Mouse (Mus musculus): ENCODE data around the gene Aadat. TPM values are rescaled to one million over a fixed set of nuclear protein-coding genes. Genes with fewer than 3 reads are reported as not detected.
"Not testable (repeated sequence)": the region's sequence is repeated elsewhere in the genome, so short reads cannot be mapped to it uniquely, and the experiment has no call there.

Gene Aadat
- total RNA-seq (2021): 1 to 10 TPM; 5.2 to 5.3 TPM
- long read RNA-seq, experiment 1, partial matches to known transcripts: 0 of 2 reads
- long read RNA-seq, experiment 1, other reads (novel, unspliced or antisense): 0 of 2 reads
- long read RNA-seq, experiment 2, transcript Aadat-201 (13 exons, 1,972 nt): major isoform, 11 of 12 reads
- long read RNA-seq, experiment 2, partial matches to known transcripts: 0 of 12 reads
- long read RNA-seq, experiment 2, other reads (novel, unspliced or antisense): 1 of 12 reads

DNA sequence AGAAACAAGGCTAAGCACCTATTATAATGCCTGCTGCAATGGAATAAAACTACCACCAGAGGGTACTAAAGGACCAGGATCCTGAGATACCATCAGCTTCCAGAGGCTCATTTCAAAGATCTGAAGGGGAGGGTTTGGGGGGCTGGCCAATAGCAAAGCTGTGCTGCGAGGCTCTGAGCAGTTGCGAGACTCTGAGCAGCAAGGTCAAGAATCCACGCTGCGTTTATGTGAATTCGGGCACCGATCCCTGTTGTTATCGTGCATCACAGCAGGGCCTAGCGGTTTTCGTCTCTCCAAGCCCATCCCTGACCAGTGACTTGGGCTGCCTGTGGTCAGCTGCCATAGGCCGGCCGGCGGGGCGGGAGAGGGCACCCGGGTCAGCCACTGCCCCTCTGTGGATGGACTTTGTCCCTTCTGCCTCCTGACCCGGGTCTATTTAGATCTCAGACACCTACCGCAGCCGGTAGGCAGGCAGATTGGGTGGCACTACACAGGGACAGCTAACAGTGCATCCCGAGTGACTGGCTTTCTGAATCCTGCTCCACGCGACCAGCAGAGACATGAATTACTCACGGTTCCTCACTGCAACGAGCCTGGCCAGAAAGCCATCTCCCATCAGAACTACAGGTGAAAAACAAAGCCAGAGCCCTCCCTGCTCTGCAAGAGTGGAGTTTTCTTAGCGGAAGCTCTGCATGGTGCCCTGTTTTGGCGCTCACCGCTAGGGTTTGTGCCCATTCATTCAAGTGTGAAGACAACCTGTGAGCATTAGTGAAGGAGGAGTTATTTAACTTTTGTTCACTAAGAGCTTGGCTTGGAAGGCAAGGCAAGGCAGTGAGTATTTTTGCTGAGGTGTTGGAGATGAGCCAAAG lies at the start of gene Aadat:
TSS of gene Aadat (plus strand) at position 280 of the 869 bp plus-strand sequence.
- DNase-seq (ENCODE audit: low spot score in 2 of 2): peak; percentile 9 to 16

DNA sequence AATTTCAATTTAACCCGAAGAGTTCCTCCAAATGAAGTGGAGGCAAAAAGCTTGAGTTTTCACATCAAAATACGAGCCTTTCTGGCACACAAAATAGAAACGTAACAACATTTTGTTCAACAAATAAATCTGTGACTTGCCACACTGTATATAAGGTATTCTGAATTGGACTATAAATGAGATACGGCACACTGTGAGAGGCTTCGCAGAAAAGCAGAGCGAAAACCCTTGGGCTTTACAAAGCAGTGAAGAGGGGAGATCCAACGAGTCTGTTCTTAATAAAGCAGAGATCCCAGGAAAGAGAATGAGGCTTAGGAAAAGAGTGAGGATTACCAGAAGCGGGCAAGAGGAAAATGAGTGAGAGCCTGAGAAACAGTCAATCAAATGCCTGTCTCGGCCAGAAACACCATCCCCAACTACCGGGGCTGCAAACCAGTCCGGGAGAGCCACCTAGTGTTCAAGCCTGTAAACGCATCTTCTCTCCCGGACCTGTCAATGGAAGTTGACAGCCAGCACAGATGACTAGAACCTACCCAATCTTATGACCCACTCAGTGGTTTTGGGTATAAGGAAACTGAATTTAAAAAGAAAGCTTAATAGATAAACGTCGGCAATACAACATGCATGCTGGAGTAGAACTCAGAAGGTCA lies 38.9 kb upstream of the Aadat start:
- peak; percentile 12 to 13 for DNase-seq (ENCODE audit: low spot score in 2 of 2)

DNA sequence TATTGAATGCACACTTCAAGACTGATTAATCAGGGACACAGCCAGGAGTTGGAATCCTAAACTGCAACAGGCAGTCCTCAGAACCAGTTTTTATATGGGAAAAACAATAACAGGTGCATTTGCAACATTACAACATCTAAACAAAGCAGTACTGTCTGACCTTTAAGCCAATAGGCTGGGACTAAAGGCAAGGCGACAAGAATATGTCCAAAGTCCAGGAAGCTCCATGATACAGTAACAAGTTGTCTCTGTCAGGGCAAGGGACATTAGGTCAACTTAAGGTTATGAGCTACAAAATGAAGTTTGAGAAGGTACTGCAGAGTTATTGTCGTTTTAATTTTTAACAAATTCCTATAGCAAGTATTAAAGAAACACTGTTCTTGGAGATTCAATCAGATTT lies 15.6 kb upstream of the Aadat start:
- no peak for DNase-seq (ENCODE audit: low spot score in 2 of 2)

DNA sequence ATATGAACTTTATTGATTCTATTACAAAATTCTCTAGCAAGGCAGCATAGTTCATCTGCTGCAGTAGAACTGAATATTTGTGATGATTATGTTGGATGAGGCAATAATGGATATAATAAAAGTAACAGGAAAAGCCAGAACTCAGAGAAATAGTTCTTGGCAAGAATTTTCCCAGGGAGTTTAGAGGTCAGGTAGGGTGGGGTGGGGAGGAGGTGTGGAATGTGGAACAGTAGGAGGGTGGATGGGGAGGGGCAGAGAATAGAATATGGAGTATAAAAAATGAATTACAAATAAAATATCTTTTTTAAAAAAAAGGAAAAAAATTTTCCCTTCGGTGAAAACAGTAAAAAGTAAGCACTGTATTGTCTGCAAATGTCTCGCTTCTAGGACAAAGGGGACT lies 13.9 kb upstream of the Aadat start:
- no peak for DNase-seq (ENCODE audit: low spot score in 2 of 2)

DNA sequence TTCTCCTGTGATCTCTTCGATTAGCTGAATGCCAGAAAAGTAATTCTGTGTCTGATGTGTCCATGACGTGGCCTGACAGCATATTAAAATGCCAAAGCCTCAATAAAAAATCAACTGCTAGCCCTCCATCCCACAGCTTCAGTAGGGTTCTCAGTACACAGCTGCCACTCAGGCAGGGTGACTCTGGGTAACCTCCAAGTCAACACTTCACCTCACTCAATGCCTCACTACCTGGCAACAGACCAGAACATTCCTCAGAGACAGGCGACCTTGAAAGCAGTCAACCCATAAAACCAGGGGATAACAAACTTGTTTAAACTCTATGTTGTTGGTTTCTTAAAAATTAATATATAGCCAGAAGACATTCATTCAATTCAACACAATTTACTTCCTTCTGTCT lies 13.3 kb upstream of the Aadat start:
- DNase-seq (ENCODE audit: low spot score in 2 of 2): no peak

GRCm38 (mm10) chr8:60494606-60495005 lies 11.1 kb upstream of the Aadat start:
- DNase-seq (ENCODE audit: low spot score in 2 of 2): no peak

- not testable (repeated sequence) for DNase-seq (ENCODE audit: low spot score in 2 of 2)
Observed at GRCm38 (mm10) chr8:60495046-60495445, 10.7 kb upstream of the Aadat start.

GRCm38 (mm10) chr8:60503098-60503497 lies 2.6 kb upstream of the Aadat start, which contains the start of gene Gm10283:
Gm10283 (minus strand) TSS chr8:60503198.
- no peak for DNase-seq (ENCODE audit: low spot score in 2 of 2)

GRCm38 (mm10) chr8:60518286-60518685 lies 12.6 kb downstream of the Aadat start:
- no peak for DNase-seq (ENCODE audit: low spot score in 2 of 2)

DNA sequence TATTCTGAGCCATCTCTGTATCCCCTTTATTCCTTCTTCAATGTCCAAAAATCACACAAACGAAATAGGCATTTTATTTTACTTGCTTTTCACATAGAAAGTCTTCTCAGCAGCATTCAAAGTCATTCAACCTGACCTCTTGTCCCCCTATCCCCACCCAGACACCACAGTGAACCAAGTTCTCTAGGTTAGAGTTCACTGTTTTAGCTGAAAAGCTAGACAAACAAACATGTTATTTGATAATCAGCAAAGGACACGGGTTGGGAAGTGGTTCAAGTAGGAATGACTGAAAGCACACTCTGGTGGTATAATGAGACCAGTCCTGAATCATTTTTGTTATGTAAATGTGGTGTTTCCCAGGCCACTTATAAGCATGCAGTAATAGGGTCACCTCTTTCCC lies 29.2 kb downstream of the Aadat start:
- DNase-seq (ENCODE audit: low spot score in 2 of 2): no peak

DNA sequence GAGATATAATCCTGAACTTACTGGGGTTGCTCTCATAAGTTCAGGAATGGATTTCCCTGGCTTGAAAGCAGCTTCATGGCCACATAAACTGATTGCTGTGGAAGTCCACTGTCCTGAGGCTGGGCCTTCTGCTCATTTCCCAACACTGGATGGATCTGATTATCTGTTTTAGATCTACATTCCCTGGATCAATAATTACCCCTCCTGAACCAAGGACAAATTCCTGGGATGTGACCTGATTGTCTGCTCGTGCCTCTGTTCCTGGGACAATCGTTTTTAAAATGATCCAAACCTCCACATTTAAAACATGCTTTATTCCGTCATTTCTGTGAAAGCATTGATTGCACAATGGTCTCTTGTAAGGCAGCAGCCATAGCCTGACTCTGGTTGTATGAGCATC lies 61.1 kb downstream of the Aadat start:
- no peak for DNase-seq (ENCODE audit: low spot score in 2 of 2)

DNA sequence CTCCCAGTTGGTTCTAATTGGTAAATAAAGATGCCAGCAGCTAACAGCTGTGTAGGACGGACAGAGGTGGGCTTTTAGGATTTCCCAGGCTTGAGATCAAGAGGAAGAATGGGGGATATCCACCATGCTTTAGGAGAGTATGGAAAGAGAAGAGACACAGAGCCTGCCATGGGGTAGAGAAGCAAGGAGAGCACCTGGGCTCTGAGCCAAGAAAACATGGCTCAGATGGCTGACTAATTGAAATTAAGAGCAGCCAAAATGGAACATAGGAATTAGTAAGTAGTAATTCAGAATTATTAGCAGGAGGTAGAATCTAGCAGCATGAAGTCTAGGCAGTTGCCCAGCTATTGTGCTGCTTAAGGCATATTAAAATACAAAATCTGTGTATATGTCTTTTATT lies 71.5 kb downstream of the Aadat start:
- DNase-seq (ENCODE audit: low spot score in 2 of 2): no peak

DNA sequence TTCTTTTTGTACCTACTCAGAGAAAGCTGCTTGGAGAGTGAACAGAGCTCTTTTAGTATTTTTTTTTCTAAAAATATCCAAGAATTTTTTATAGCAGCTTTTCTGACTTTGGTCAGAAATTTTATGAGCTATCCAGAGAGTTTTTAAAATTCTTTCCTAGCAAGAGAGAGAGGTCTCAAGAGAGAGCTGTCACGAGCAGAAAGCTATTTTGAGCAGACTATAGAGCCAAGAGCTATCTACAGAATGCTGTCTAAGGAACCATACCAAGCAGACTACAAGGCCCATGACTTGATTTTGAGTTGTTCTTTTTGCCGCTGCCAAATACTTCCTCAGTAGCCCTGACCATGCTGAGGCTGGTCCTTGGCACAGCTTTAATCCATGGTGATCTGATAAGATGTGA lies 77.6 kb downstream of the Aadat start:
- DNase-seq (ENCODE audit: low spot score in 2 of 2): no peak

- not testable (repeated sequence) for DNase-seq (ENCODE audit: low spot score in 2 of 2)
Observed at GRCm38 (mm10) chr8:60591352-60592105, 85.8 kb downstream of the Aadat start.

GRCm38 (mm10) chr8:60594761-60595160 lies 89.0 kb downstream of the Aadat start:
- no peak for DNase-seq (ENCODE audit: low spot score in 2 of 2)

Other genes with a start within 250 kb of the Aadat start
- gene Gm10283, start 2.7 kb upstream of the Aadat start, total RNA-seq (2021): not detected
- gene Mfap3l, start 126.9 kb downstream of the Aadat start, total RNA-seq (2021): 1 to 10 TPM; 3.5 to 5.3 TPM

Measured in adrenal gland, postnatal 4 days (tissue).